Mouse (Mus musculus) thymus, adult 2 months (tissue): ENCODE data around the gene Pycr1. TPM values are rescaled to one million over a fixed set of nuclear protein-coding genes. Genes with fewer than 3 reads are reported as not detected.

Source experiments
- DNase-seq: peaks from one replicate; pipeline ENCODE4 v3.0.0; 2021
- H3K27ac ChIP-seq: fragments of 200-500 bp; 2 replicates; pipeline ENCODE4 v1.5.1; 2012; ENCODE audit warnings: low read length, control low read depth; ENCODE audit not compliant: control insufficient read depth, insufficient read depth
- H3K27me3 ChIP-seq: fragments of 200-500 bp; 2 replicates; pipeline ENCODE4 v1.6.1; 2012; ENCODE audit warnings: mild to moderate bottlenecking, low read length, moderate library complexity, mixed read lengths; ENCODE audit not compliant: control insufficient read depth, insufficient read depth
- H3K36me3 ChIP-seq: fragments of 200-500 bp; 2 replicates; pipeline ENCODE4 v1.6.1; 2012; ENCODE audit warnings: mild to moderate bottlenecking, low read length, moderate library complexity; ENCODE audit not compliant: control insufficient read depth, insufficient read depth
- H3K4me1 ChIP-seq: fragments of 200-500 bp; replicated peaks from 2 replicates; pipeline ENCODE4 v1.6.1; 2012; ENCODE audit warnings: low read length; ENCODE audit not compliant: control insufficient read depth, insufficient read depth
- H3K4me3 ChIP-seq: fragments of 200-500 bp; 2 replicates; pipeline ENCODE4 v1.5.1; 2012; ENCODE audit warnings: mild to moderate bottlenecking, low read length, control low read depth, moderate library complexity; ENCODE audit not compliant: control insufficient read depth, insufficient read depth
- CTCF ChIP-seq: fragments of 200-500 bp; IDR thresholded peaks from 2 replicates; pipeline ENCODE4 v1.5.1; 2012; ENCODE audit warnings: mild to moderate bottlenecking, control low read depth, low read length, moderate library complexity, borderline replicate concordance; ENCODE audit not compliant: control insufficient read depth, poor library complexity, insufficient read depth; ENCODE audit errors: extremely low read depth
- POLR2A ChIP-seq: fragments of 200-500 bp; IDR thresholded peaks from 2 replicates; pipeline ENCODE4 v1.6.1; 2012; ENCODE audit warnings: mild to moderate bottlenecking, low read length, control low read depth, moderate library complexity; ENCODE audit not compliant: control insufficient read depth, poor library complexity, insufficient read depth; ENCODE audit errors: extremely low read depth
- WGBS: fragments of 180-500 bp; shearing (Covaris S2); methylation state at CpG from one replicate; pipeline ENCODE4 v1.1.7; 2018; 5-methylcytosine and 5-hydroxymethylcytosine counted together
- polyA plus RNA-seq: library from polyadenylated mRNA; depleted of rRNA; stranded (reverse); fragments of >200 nt; gene quantifications from 2 replicates; pipeline ENCODE4 v1.2.3, GENCODE M21; 2012

Pycr1 gene
- polyA plus RNA-seq, 1 experiment = 3.4 TPM

DNA sequence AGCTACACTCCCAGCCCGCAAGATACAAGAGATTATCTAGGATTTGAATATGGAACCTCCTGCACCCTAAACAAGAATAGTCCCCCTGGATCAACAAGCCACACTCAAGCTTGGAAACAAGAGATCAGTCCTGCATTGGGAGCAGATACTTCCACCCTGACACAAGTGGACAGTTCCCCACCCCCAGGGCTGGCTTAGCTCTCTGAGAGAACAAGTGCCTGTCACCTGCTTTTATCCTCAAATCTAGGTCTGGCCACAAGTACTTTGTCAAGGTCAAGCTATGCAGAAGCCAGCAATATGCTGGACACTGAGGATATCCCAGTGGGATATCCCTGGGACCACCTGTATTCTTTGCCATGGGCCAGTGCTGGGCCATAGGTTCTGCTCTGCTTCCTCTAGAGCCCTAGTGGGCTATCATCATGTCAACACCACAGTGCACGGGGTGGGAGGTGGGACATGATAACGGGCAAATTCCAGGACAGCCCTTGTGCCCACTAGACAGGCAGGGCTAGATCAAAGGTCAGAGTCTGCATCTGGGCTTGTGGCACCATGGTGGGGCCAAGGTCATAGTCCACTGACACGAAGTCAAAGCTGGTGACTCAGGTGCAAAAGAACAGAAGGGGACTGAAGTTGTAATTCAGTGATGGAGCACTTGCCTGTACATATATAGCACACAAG, 26.8 kb downstream of the Pycr1 start:
- TF ChIP-seq CTCF (no peak), POLR2A (no peak)
- no peak overlapping the region for H3K27ac ChIP-seq
- WGBS = 63% methylated on average over 4 of the region's 4 CpGs
- no peaks in the 10 kb centered on the region for H3K27me3 ChIP-seq
- H3K36me3 ChIP-seq = peaks cover 18% of the 10 kb centered on the region
- DNase-seq = no peak
- H3K4me1 ChIP-seq = peaks cover 11% of the 10 kb centered on the region
- H3K4me3 ChIP-seq = peak overlapping the region; percentile 73

DNA sequence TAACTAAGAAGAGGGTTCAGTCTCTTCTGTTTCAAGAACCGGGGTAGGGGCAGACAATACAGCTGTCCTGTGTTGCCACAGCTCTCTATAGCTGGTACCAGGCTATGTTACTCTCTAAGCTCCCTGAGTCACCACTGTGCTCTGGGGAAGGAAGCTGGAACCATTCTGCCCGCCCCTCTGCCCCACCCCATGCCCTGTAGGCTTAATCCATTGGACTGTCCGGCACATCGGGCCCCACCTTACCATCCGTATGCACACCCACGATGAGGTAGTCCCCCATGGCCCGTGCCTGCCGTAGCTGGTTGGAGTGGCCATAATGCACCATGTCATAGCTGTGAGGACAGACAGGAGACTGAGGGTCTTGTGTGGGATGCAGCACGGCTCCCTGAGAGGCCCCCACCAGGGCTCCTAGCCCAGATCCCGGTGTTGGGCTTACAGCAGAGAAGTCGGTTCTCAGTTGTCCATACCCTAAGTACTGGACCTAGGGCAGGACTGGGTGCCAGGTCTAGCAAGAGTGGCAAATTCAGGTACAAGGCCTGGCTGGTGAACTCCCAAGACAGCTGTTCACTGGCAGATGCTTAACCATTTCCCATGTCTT, 27.9 kb downstream of the Pycr1 start:
- H3K4me1 ChIP-seq = peaks cover 11% of the 10 kb centered on the region
- TF ChIP-seq POLR2A (no peak), CTCF (no peak)
- no peak for DNase-seq
- no peaks in the 10 kb centered on the region for H3K27me3 ChIP-seq
- no peak overlapping the region for H3K4me3 ChIP-seq
- 96% methylated on average over 11 of the region's 11 CpGs for WGBS
- H3K36me3 ChIP-seq = peaks cover 14% of the 10 kb centered on the region
- no peak overlapping the region for H3K27ac ChIP-seq

DNA sequence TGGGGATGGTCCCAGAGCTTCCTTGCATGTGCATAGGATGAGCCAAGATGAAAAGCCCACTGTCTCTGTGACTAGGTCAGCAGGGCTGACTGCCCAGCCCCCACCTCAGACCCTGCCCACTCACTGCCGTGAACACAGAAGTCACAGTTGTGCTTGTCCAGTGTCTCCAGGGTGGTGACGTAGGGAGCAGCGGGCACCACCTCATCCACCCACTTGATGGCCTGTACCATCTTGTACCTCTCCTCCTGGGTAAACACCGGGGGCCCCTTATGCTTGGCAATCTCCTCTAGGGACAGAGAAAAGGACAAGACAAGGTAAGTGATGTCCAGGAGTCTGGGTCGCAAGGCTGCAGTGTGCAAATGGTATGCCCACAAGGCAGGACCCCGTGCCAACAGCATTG, 28.4 kb downstream of the Pycr1 start:
- DNase-seq = no peak
- 97% methylated on average over 6 of the region's 6 CpGs for WGBS
- peaks cover 11% of the 10 kb centered on the region for H3K4me1 ChIP-seq
- no peak overlapping the region for H3K4me3 ChIP-seq
- H3K36me3 ChIP-seq = peaks cover 13% of the 10 kb centered on the region
- TF ChIP-seq POLR2A = no peak
- no peak for TF ChIP-seq CTCF
- H3K27me3 ChIP-seq = no peaks in the 10 kb centered on the region
- H3K27ac ChIP-seq = no peak overlapping the region

DNA sequence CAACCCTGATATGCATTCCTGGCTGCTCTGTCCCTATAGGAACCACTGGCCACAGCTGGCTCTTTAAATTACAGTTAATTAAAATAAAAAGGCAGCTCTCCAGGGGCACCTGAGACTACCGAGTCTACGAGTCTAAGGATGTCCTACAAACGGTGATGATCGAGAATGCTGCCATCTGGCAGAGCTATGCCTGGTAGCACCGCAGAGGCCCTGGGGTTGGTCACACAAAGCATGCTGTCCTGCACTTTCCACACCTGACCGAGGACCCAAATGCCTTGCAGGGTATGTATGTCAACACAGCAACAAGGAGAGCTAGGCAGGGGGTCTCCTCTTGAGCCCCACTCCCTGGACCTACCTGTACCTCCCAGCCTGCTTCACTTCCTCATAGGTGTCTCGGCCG, 29.6 kb downstream of the Pycr1 start:
- Histone ChIP-seq H3K4me1 (peaks cover 11% of the 10 kb centered on the region), H3K4me3 (no peak overlapping the region), H3K27ac (no peak overlapping the region), H3K27me3 (no peaks in the 10 kb centered on the region), H3K36me3 (peaks cover 9% of the 10 kb centered on the region)
- TF ChIP-seq CTCF (no peak), POLR2A (no peak)
- 96% methylated on average over 8 of the region's 8 CpGs for WGBS
- DNase-seq = no peak

DNA sequence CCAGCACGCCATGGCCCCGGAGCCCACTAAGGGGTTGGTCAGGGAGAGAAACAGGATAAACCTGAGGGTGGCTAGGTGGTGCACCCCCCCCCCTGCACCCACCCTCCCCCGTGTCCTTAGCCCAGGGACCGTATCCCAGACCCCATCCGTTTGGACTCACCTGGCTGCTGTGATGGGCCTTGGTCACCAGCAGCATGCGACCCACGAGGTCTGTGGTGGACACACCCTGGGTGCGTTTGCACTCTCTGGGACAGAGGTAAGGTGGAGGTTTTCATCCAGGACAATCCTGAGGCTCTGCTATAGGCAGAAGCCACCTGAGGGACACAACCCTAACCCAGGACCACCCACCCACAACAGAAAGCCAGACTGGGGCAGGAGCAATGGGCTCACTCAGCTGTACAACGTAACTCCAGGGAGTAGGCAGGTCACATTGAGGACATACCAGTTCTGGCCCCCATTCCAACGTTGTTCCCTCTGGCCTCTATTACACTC, 30.0 kb downstream of the Pycr1 start:
- H3K36me3 ChIP-seq = peaks cover 6% of the 10 kb centered on the region
- 95% methylated on average over 10 of the region's 10 CpGs for WGBS
- no peak for DNase-seq
- no peak overlapping the region for H3K4me3 ChIP-seq
- no peak overlapping the region for H3K27ac ChIP-seq
- H3K4me1 ChIP-seq = peaks cover 11% of the 10 kb centered on the region
- H3K27me3 ChIP-seq = no peaks in the 10 kb centered on the region
- TF ChIP-seq CTCF (no peak), POLR2A (no peak)

DNA sequence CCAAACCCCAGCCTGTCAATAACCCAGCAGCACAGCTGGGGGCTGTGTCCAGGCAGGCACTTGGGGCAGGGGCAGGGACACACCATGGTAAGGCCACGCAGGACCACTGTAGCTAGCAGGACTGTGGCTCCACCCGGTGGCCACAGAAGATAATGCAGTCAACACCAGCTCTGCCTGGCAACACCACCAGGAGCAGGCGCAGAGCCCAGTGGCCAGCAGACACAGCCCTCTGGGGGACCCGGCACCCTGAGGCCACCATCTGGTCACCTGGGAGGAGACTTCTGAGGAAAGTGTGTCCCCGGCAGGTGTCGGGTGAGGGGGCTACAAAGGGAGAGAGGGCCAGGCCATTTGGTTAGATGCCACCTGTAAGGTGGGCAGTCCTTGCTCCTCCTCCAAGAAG, 30.8 kb downstream of the Pycr1 start:
- Histone ChIP-seq H3K36me3 (0 out of 2 replicates have a peak, but pooled peaks cover 4% of the 10 kb centered on the region), H3K4me3 (no peak overlapping the region), H3K27ac (no peak overlapping the region), H3K4me1 (peaks cover 8% of the 10 kb centered on the region), H3K27me3 (no peaks in the 10 kb centered on the region)
- WGBS = 60% methylated on average over 6 of the region's 6 CpGs
- peak; percentile 80 for DNase-seq
- TF ChIP-seq POLR2A (no peak), CTCF (peak; percentile 93)

DNA sequence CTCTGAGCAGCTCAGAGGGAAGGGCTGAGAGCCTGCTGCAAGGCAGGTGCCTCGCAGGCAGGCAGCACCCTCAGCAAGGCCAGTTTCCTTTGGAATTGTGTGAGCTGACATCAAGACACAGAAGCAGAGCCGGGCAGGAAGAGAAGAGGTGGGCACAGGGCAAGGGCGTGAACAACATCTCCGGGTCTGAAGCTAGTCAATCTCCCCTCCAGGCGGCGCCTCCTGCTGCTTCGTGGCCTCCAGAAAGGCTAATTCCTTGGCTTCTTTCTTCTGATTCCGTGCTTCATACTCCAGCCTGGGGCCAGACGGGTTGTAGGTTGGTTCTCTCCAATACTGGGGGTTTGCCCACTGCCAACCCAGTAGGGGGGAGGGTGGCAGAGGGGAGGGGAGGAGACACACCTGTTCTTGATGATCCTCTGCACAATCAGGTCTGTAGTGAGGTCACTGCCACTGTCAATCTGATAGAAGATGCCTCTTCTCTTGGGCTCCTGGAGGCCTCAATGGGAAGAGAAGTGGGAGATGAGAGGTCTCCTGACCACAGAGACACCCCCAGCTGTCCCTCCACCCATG, 33.0 kb downstream of the Pycr1 start:
- no peak for DNase-seq
- TF ChIP-seq POLR2A (no peak), CTCF (no peak)
- no peaks in the 10 kb centered on the region for H3K4me1 ChIP-seq
- 0 out of 2 replicates have a peak, but pooled peaks cover 4% of the 10 kb centered on the region for H3K36me3 ChIP-seq
- no peaks in the 10 kb centered on the region for H3K27me3 ChIP-seq
- no peak overlapping the region for H3K27ac ChIP-seq
- H3K4me3 ChIP-seq = no peak overlapping the region
- 95% methylated on average over 9 of the region's 9 CpGs for WGBS
